Comparison of ENCODE assay signal across 1 mouse cellular context in the genomic region with DNA sequence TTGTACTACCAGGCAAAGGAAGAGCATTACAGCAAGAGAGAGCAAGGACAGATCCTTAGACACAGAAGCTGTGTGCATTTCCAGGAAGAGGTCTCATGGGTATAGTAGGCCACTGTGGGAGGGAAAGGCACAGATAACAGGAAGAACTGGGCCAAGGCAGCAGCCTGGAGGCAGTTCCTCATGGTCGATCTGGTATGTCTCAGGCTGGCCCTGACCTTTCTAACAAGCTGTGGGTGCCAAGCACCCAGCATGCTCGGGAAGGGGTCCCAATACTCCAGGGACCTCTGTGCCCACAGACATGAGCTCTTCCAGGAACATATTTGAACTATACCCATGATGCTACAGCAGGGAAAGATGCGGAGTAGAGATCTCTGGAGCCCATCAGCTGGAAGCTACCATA.
TF ChIP-seq lines count a peak whose summit lies in the region.

No protein-coding gene starts in this region.

TF ChIP-seq in MEL, 35 proteins besides CTCF, POLR2A, EP300 and RAD21:
- TF ChIP-seq NELFE (IDR thresholded peaks at IDR 0.05; ENCODE audit: low read depth, low read length) (no peak), MXI1 (IDR thresholded peaks at IDR 0.05; ENCODE audit: low read depth, low read length) (no peak), KAT2A (conservative IDR thresholded peaks at IDR 0.05; ENCODE audit: low read depth, low read length) (no peak), MAX (IDR thresholded peaks at IDR 0.05; ENCODE audit: low read length) (0 out of 2 replicates have a peak, but pooled peaks have one; percentile 27), USF2 (IDR thresholded peaks at IDR 0.05; ENCODE audit: borderline replicate concordance in 1 of 2, insufficient read depth in 1 of 2, low read depth in 1 of 2, low read length in 2 of 2) (no peak), RCOR1 (IDR thresholded peaks at IDR 0.05; ENCODE audit: low read depth, low read length) (no peak), SIN3A (IDR thresholded peaks at IDR 0.05; ENCODE audit: low read length) (no peak), ZC3H11A (IDR thresholded peaks at IDR 0.05; ENCODE audit: low read depth, low read length) (no peak), GATA1 (IDR thresholded peaks at IDR 0.05; ENCODE audit: low read depth, low read length) (peak; percentile 25; the same call in 1 of the 2 replicates), MAFK (IDR thresholded peaks at IDR 0.05; ENCODE audit: borderline replicate concordance, low read depth, low read length) (no peak), CHD1 (IDR thresholded peaks at IDR 0.05; ENCODE audit: low read depth, low read length) (no peak), TCF12 (IDR thresholded peaks at IDR 0.05; ENCODE audit: low read depth, low read length) (no peak), MYB (IDR thresholded peaks at IDR 0.05; ENCODE audit: low read depth, low read length) (no peak), BHLHE40 (IDR thresholded peaks at IDR 0.05; ENCODE audit: borderline replicate concordance, low read depth, low read length) (no peak)
TF ChIP-seq in MEL: peak in this region for 2.
